Mouse (Mus musculus) heart, adult 2 months (tissue): ENCODE data around the gene Gch1. TPM values are rescaled to one million over a fixed set of nuclear protein-coding genes. Genes with fewer than 3 reads are reported as not detected.

Experiments used
- DNase-seq, 2 experiments: peaks; one replicate each; pipeline ENCODE4 v3.0.0; 2021
- H3K27ac ChIP-seq: fragments of 200-600 bp; 2 replicates; pipeline ENCODE4 v1.8.1; 2022
- H3K27me3 ChIP-seq: fragments of 200-500 bp; 2 replicates; pipeline ENCODE4 v1.6.1; 2012; ENCODE audit warnings: mild to moderate bottlenecking, low read length, inconsistent platforms, mixed read lengths; ENCODE audit not compliant: control insufficient read depth, insufficient read depth
- H3K36me3 ChIP-seq: fragments of 200-500 bp; 2 replicates; pipeline ENCODE4 v1.6.1; 2012; ENCODE audit warnings: low read length, inconsistent platforms; ENCODE audit not compliant: control insufficient read depth, insufficient read depth
- H3K4me1 ChIP-seq: fragments of 200-500 bp; 2 replicates; pipeline ENCODE4 v1.6.1; 2011; ENCODE audit warnings: low read length; ENCODE audit not compliant: control insufficient read depth, insufficient read depth
- H3K4me3 ChIP-seq: fragments of 200-600 bp; 2 replicates; pipeline ENCODE4 v1.8.1; 2022
- H3K79me2 ChIP-seq: fragments of 200-500 bp; replicated peaks from 2 replicates; pipeline ENCODE4 v1.6.1; 2012; ENCODE audit warnings: mild to moderate bottlenecking, inconsistent platforms, low read length, moderate library complexity, mixed read lengths; ENCODE audit not compliant: control insufficient read depth, insufficient read depth
- H3K9ac ChIP-seq: fragments of 200-500 bp; 2 replicates; pipeline ENCODE4 v1.6.1; 2012; ENCODE audit warnings: low read depth, mild to moderate bottlenecking, control low read depth, inconsistent platforms, low read length, mixed read lengths
- CTCF ChIP-seq: fragments of 200-600 bp; IDR thresholded peaks from 2 replicates; pipeline ENCODE4 v1.8.1; 2022; ENCODE audit warnings: antibody characterized with exemption, mild to moderate bottlenecking, moderate library complexity
- EP300 ChIP-seq: fragments of 200-500 bp; IDR thresholded peaks from 2 replicates; pipeline ENCODE4 v1.6.1; 2011; ENCODE audit warnings: low read depth, low read length, control low read depth; ENCODE audit not compliant: insufficient read depth
- POLR2A ChIP-seq: fragments of 200-500 bp; IDR thresholded peaks from 2 replicates; pipeline ENCODE4 v1.6.1; 2011; ENCODE audit warnings: mild to moderate bottlenecking, low read depth, low read length, control low read depth; ENCODE audit not compliant: insufficient read depth
- WGBS: fragments of 180-500 bp; shearing (Covaris S2); methylation state at CpG from one replicate; pipeline ENCODE4 v1.1.7; 2018; 5-methylcytosine and 5-hydroxymethylcytosine counted together
- intact Hi-C: fragments of 180-260 bp; cut with DNase I; formaldehyde crosslinking; loops from one replicate; pipeline ENCODE4 v1.15.1; 2025
- polyA plus RNA-seq: library from polyadenylated mRNA; depleted of rRNA; stranded (reverse); fragments of >200 nt; gene quantifications from 2 replicates; pipeline ENCODE4 v1.2.3, GENCODE M21; 2012; rRNA removed
- total RNA-seq, 2 experiments: library from RNA; stranded (reverse); gene quantifications; 2 replicates each; pipeline ENCODE4 v1.2.3; 2021

Gene Gch1
- total and polyA plus RNA-seq, 3 experiments: 4.7 to 7.0 (median 6.3) TPM

GRCm38 (mm10) chr14:47105755-47106154 is 83.5 kb downstream of the Gch1 start:
- intact Hi-C loops: no loop called here
- Histone ChIP-seq H3K36me3 (no peaks in the 10 kb centered on the region), H3K4me1 (no peaks in the 10 kb centered on the region), H3K27ac (no peak overlapping the region), H3K27me3 (no peaks in the 10 kb centered on the region), H3K79me2 (no peaks in the 10 kb centered on the region), H3K4me3 (no peak overlapping the region), H3K9ac (no peak overlapping the region)
- 96% methylated on average over 3 of the region's 3 CpGs for WGBS
- TF ChIP-seq POLR2A: no peak
- no peak for TF ChIP-seq CTCF
- no peak for TF ChIP-seq EP300
- no peak for DNase-seq

- no peak for DNase-seq
- intact Hi-C loops: no loop called here
- no peaks in the 10 kb centered on the region for H3K36me3 ChIP-seq
- 71% methylated on average over 3 of the region's 3 CpGs for WGBS
- H3K4me1 ChIP-seq: no peaks in the 10 kb centered on the region
- no peak overlapping the region for H3K9ac ChIP-seq
- no peak for TF ChIP-seq CTCF
- no peak for TF ChIP-seq EP300
- no peak for TF ChIP-seq POLR2A
- no peaks in the 10 kb centered on the region for H3K27me3 ChIP-seq
- no peak overlapping the region for H3K4me3 ChIP-seq
- no peaks in the 10 kb centered on the region for H3K79me2 ChIP-seq
- no peak overlapping the region for H3K27ac ChIP-seq
These were observed 84.0 kb downstream of the Gch1 start for GRCm38 (mm10) chr14:47105174-47105557.

GRCm38 (mm10) chr14:47104246-47105173 is 84.7 kb downstream of the Gch1 start:
- Histone ChIP-seq H3K27ac (no peak overlapping the region), H3K4me3 (no peak overlapping the region; the same call in 1 of the 2 replicates), H3K4me1 (no peaks in the 10 kb centered on the region), H3K79me2 (no peaks in the 10 kb centered on the region), H3K36me3 (no peaks in the 10 kb centered on the region), H3K9ac (no peak overlapping the region), H3K27me3 (no peaks in the 10 kb centered on the region)
- 55% methylated on average over 19 of the region's 19 CpGs for WGBS
- intact Hi-C loops: no loop called here
- TF ChIP-seq POLR2A (no peak), CTCF (no peak), EP300 (no peak)
- no peak for DNase-seq

Other genes starting within 250 kb of the Gch1 start
- under 1 TPM; 0.48 to 0.73 TPM for gene Wdhd1, start 87.4 kb upstream of the Gch1 start, total RNA-seq
- gene Wdhd1, start 87.4 kb upstream of the Gch1 start, polyA plus RNA-seq: 0.33 and 0.53 TPM in 2 replicates
- gene Socs4, start 87.5 kb upstream of the Gch1 start, total RNA-seq: 10 to 100 TPM; 13.4 to 14.9 TPM
- gene Socs4, start 87.5 kb upstream of the Gch1 start, polyA plus RNA-seq: 2.2 and 5.5 TPM in 2 replicates
- gene Mapk1ip1l, start 108.9 kb upstream of the Gch1 start, total RNA-seq: 10 to 100 TPM; 29.8 to 34.2 TPM
- 14.6 and 15.0 TPM in 2 replicates for gene Mapk1ip1l, start 108.9 kb upstream of the Gch1 start, polyA plus RNA-seq
- 1 to 10 TPM; 3.2 to 5.8 TPM for gene Lgals3, start 178.3 kb upstream of the Gch1 start, total RNA-seq
- gene Lgals3, start 178.3 kb upstream of the Gch1 start, polyA plus RNA-seq: 12.6 and 19.0 TPM in 2 replicates
- gene Dlgap5, start 229.0 kb upstream of the Gch1 start, total RNA-seq: under 1 TPM; 0.21 to 0.89 TPM
- 0.06 and 0.32 TPM in 2 replicates for gene Dlgap5, start 229.0 kb upstream of the Gch1 start, polyA plus RNA-seq